Mouse (Mus musculus) hindbrain, embryonic 16.5 days (tissue): ENCODE results near the gene Cdc34. TPM values are rescaled to one million over a fixed set of nuclear protein-coding genes. Genes with fewer than 3 reads are reported as not detected.

Source experiments
- ATAC-seq: fragments of 200-750 bp; cut with Nextera tagmentation; 2 replicates; pipeline ENCODE4 v1.8.0; 2017; ENCODE audit warnings: moderate TSS enrichment, moderate library complexity
- H3K27ac ChIP-seq: fragments of 300-500 bp; sonication (generic); 2 replicates; pipeline ENCODE4 v1.5.1; 2014; ENCODE audit warnings: low read depth, mild to moderate bottlenecking, control low read depth, low read length, moderate library complexity
- H3K27me3 ChIP-seq: fragments of 300-500 bp; sonication (generic); replicated peaks from 2 replicates; pipeline ENCODE4 v1.6.1; 2014; ENCODE audit warnings: low read length; ENCODE audit not compliant: control insufficient read depth, insufficient read depth
- H3K36me3 ChIP-seq: fragments of 300-500 bp; sonication (generic); 2 replicates; pipeline ENCODE4 v1.6.1; 2014; ENCODE audit warnings: mild to moderate bottlenecking, low read length, moderate library complexity, mixed read lengths; ENCODE audit not compliant: control insufficient read depth, insufficient read depth
- H3K4me1 ChIP-seq: fragments of 300-500 bp; sonication (generic); 2 replicates; pipeline ENCODE4 v1.6.1; 2014; ENCODE audit warnings: low read depth, low read length; ENCODE audit not compliant: control insufficient read depth, insufficient read depth
- H3K4me2 ChIP-seq: fragments of 300-500 bp; sonication (generic); 2 replicates; pipeline ENCODE4 v1.6.1; 2014; ENCODE audit warnings: mild to moderate bottlenecking, low read length, control low read depth, moderate library complexity
- H3K4me3 ChIP-seq: fragments of 300-500 bp; sonication (generic); 2 replicates; pipeline ENCODE4 v1.5.1; 2014; ENCODE audit warnings: mild to moderate bottlenecking, low read length, control low read depth, moderate library complexity
- H3K9ac ChIP-seq: fragments of 300-500 bp; sonication (generic); 2 replicates; pipeline ENCODE4 v1.6.1; 2014; ENCODE audit warnings: low read depth, mild to moderate bottlenecking, control low read depth, low read length, moderate library complexity
- H3K9me3 ChIP-seq: fragments of 300-500 bp; sonication (generic); 2 replicates; pipeline ENCODE4 v1.6.1; 2014; ENCODE audit warnings: mild to moderate bottlenecking, low read length, moderate library complexity; ENCODE audit not compliant: control insufficient read depth
- WGBS: fragments of 180-500 bp; shearing (Covaris S2); extraction: QIAGEN DNeasy Blood & Tissue Kit; methylation state at CpG from one replicate; pipeline ENCODE4 v1.1.7; 2014; 5-methylcytosine and 5-hydroxymethylcytosine counted together
- polyA plus RNA-seq: library from polyadenylated mRNA; unstranded; fragments of >200 nt; fragmentation: Nextera tagmentation; extraction: Ambion mirVana; gene quantifications from 2 replicates; pipeline ENCODE4 v1.2.1, GENCODE M21; 2015

The Cdc34 gene
- polyA plus RNA-seq, 1 experiment from 2014 or later: 73.5 TPM

- ATAC-seq: no peak
- Histone ChIP-seq H3K27me3 (no peaks in the 10 kb centered on the region), H3K4me2 (peak overlapping the region; percentile 32), H3K9me3 (no peaks in the 10 kb centered on the region), H3K36me3 (peaks cover 26% of the 10 kb centered on the region), H3K4me1 (peaks cover 29% of the 10 kb centered on the region), H3K27ac (no peak overlapping the region), H3K9ac (no peak overlapping the region), H3K4me3 (no peak overlapping the region)
- 69% methylated on average over 4 of the region's 4 CpGs for WGBS
Observed at GRCm38 (mm10) chr10:79707759-79708158, 25.8 kb downstream of the Cdc34 start.

- no peak overlapping the region for H3K4me2 ChIP-seq
- H3K4me1 ChIP-seq: peaks cover 29% of the 10 kb centered on the region
Observed at GRCm38 (mm10) chr10:79708668-79709067, 26.7 kb downstream of the Cdc34 start.

GRCm38 (mm10) chr10:79709307-79709706, 27.3 kb downstream of the Cdc34 start:
- WGBS: 87% methylated on average over 7 of the region's 7 CpGs
- H3K36me3 ChIP-seq: peaks cover 26% of the 10 kb centered on the region
- H3K4me1 ChIP-seq: peaks cover 29% of the 10 kb centered on the region
- H3K4me2 ChIP-seq: no peak overlapping the region
- no peak overlapping the region for H3K9ac ChIP-seq
- ATAC-seq: no peak
- no peak overlapping the region for H3K27ac ChIP-seq
- no peak overlapping the region for H3K4me3 ChIP-seq
- no peaks in the 10 kb centered on the region for H3K9me3 ChIP-seq
- H3K27me3 ChIP-seq: no peaks in the 10 kb centered on the region

More at GRCm38 (mm10) chr10:79708668-79709067, 26.7 kb downstream of the Cdc34 start:
- Histone ChIP-seq H3K36me3 (peaks cover 26% of the 10 kb centered on the region), H3K27me3 (no peaks in the 10 kb centered on the region), H3K9me3 (no peaks in the 10 kb centered on the region), H3K27ac (no peak overlapping the region), H3K4me3 (no peak overlapping the region), H3K9ac (no peak overlapping the region)
- no peak for ATAC-seq
- 89% methylated on average over 21 of the region's 21 CpGs for WGBS

GRCm38 (mm10) chr10:79712029-79712428, 30.0 kb downstream of the Cdc34 start:
- no peak overlapping the region for H3K27ac ChIP-seq
- no peaks in the 10 kb centered on the region for H3K9me3 ChIP-seq
- no peak overlapping the region for H3K4me3 ChIP-seq
- 81% methylated on average over 1 of the region's 1 CpGs for WGBS
- no peak overlapping the region for H3K9ac ChIP-seq
- H3K4me1 ChIP-seq: peaks cover 13% of the 10 kb centered on the region
- no peak for ATAC-seq
- H3K4me2 ChIP-seq: no peak overlapping the region
- H3K27me3 ChIP-seq: peaks cover 3% of the 10 kb centered on the region; the same call in 1 of the 2 replicates
- H3K36me3 ChIP-seq: peaks cover 26% of the 10 kb centered on the region

- Histone ChIP-seq H3K27ac (no peak overlapping the region), H3K9ac (no peak overlapping the region), H3K4me1 (peaks cover 13% of the 10 kb centered on the region), H3K4me3 (no peak overlapping the region), H3K9me3 (no peaks in the 10 kb centered on the region), H3K36me3 (peaks cover 26% of the 10 kb centered on the region), H3K27me3 (peaks cover 3% of the 10 kb centered on the region; the same call in 1 of the 2 replicates), H3K4me2 (no peak overlapping the region)
- no peak for ATAC-seq
- WGBS: 18% methylated on average over 4 of the region's 6 CpGs
Observed at GRCm38 (mm10) chr10:79712499-79713126, 30.6 kb downstream of the Cdc34 start.

- WGBS: 44% methylated on average over 1 of the region's 1 CpGs
- Histone ChIP-seq H3K27ac (no peak overlapping the region), H3K4me3 (no peak overlapping the region), H3K9ac (no peak overlapping the region), H3K4me1 (peaks cover 16% of the 10 kb centered on the region), H3K4me2 (no peak overlapping the region), H3K9me3 (no peaks in the 10 kb centered on the region), H3K36me3 (peaks cover 26% of the 10 kb centered on the region), H3K27me3 (peaks cover 3% of the 10 kb centered on the region)
- ATAC-seq: no peak
Observed at GRCm38 (mm10) chr10:79713163-79713562, 31.2 kb downstream of the Cdc34 start.

- Histone ChIP-seq H3K4me2 (no peak overlapping the region), H3K9ac (no peak overlapping the region), H3K9me3 (no peaks in the 10 kb centered on the region), H3K27me3 (peaks cover 7% of the 10 kb centered on the region), H3K36me3 (peaks cover 14% of the 10 kb centered on the region), H3K4me3 (no peak overlapping the region), H3K4me1 (peaks cover 18% of the 10 kb centered on the region), H3K27ac (no peak overlapping the region)
- ATAC-seq: no peak
- 51% methylated on average over 4 of the region's 4 CpGs for WGBS
Observed at GRCm38 (mm10) chr10:79714996-79715395, 33.0 kb downstream of the Cdc34 start.

- Histone ChIP-seq H3K4me1 (peaks cover 18% of the 10 kb centered on the region), H3K4me2 (peak within 1 kb of the TSS; percentile 71), H3K4me3 (peak within 1 kb of the TSS; percentile 78), H3K36me3 (0 out of 2 replicates have a peak, but pooled peaks cover 2% of the 10 kb centered on the region), H3K9ac (peak within 1 kb of the TSS; percentile 88), H3K27me3 (peaks cover 7% of the 10 kb centered on the region), H3K9me3 (no peaks in the 10 kb centered on the region), H3K27ac (peak within 1 kb of the TSS; percentile 72)
- peak; percentile 66 for ATAC-seq
- WGBS: 1% methylated on average over 61 of the region's 91 CpGs
Observed at GRCm38 (mm10) chr10:79716254-79716987, 34.4 kb downstream of the Cdc34 start, which contains the start of gene Hcn2. Gene Hcn2 (plus strand): TSS chr10:79716634.

GRCm38 (mm10) chr10:79716988-79717355, 35.0 kb downstream of the Cdc34 start:
- Histone ChIP-seq H3K36me3 (0 out of 2 replicates have a peak, but pooled peaks cover 2% of the 10 kb centered on the region), H3K9ac (peak overlapping the region; percentile 88), H3K9me3 (no peaks in the 10 kb centered on the region), H3K27me3 (peaks cover 7% of the 10 kb centered on the region), H3K4me2 (peak overlapping the region; percentile 71), H3K27ac (peak overlapping the region; percentile 72), H3K4me3 (peak overlapping the region; percentile 78), H3K4me1 (peaks cover 18% of the 10 kb centered on the region)
- 0% methylated on average over 33 of the region's 44 CpGs for WGBS
- peak; percentile 21; the same call in 1 of the 2 replicates for ATAC-seq
